Mouse (Mus musculus) testis, adult 2 months (tissue): ENCODE data around the gene Atxn1.

Experiments used
- CTCF ChIP-seq: fragments of 200-500 bp; IDR thresholded peaks from 2 replicates; pipeline ENCODE4 v1.5.1; 2012; ENCODE audit warnings: low read depth, mild to moderate bottlenecking, inconsistent platforms, low read length, moderate library complexity; ENCODE audit not compliant: control insufficient read depth, insufficient read depth, insufficient replicate concordance
- POLR2A ChIP-seq: fragments of 200-500 bp; IDR thresholded peaks from 2 replicates; pipeline ENCODE4 v1.6.1; 2012; ENCODE audit warnings: low read depth, mild to moderate bottlenecking, inconsistent platforms, low read length, moderate library complexity; ENCODE audit not compliant: control insufficient read depth

DNA sequence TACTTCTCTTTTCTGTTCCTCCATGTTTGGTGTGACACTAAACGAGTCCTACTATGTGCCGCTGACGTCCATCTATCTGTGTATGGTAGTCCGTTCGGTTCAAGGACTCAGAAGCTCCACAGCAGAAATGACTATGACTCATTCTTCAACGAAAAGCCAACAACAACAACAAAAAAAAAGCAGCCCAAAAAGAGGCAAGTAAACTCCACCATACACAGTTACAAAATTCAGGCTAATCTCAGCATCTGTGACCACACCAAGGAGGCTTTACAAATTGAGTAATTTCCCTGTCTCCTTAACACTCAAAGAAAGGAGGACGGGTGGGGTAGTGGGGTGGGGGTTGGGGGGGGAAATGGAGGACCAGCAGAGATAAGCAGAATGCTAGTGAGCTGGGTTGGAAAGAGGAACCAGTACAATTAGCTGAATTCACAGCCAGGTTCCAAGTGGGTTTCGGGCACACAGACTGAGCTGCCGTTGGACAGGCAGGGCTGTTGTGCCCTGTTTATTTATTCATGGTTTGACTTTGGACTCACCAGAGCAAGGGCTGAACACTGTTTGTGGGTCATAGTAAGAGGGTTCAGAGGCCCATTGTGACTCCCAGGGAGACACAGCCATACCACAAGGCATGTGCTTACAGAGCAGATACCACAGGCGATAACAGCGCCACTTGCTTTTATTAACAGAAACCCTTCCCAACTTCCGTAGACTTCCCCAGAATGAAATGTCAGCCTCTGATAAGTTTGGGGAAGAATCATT lies 61.1 kb downstream of the Atxn1 start:
- TF ChIP-seq CTCF (no peak), POLR2A (no peak; the same call in 1 of the 2 replicates)
